Mouse (Mus musculus): ENCODE results near the gene Prkaca. TPM values are rescaled to one million over a fixed set of nuclear protein-coding genes. Genes with fewer than 3 reads are reported as not detected.
A peak's percentile ranks its signal among the peaks of the same experiment; 100 is the strongest.

Gene Prkaca
- polyA plus RNA-seq, 1 experiment, result 181 TPM

DNA sequence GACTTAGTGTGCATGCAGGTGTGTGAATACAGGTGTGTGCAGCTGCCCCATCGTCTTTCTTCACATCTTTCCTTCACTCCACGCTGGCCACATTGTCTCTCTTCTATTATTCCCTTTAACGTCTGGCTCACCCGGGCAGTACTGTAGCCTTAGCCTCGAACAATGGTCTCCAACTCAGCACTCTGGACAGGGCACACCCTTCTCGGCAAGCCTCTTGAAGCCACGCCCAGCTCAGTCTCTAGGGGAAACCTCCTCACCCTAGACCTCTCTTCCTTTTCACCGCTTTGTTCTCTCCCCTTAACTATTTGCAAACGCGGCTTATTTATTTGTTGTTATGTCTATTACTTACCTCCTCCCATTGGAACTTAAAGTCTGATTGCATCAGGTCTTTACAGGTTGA is 54.7 kb downstream of the Prkaca start:
- Histone ChIP-seq H3K4me2 (ENCODE audit: low read depth) (no peak overlapping the region), H3K36me3 (ENCODE audit: control insufficient read depth, insufficient read depth) (no peaks in the 10 kb centered on the region), H3K27me3 (ENCODE audit: control insufficient read depth, insufficient read depth, insufficient read length) (no peaks in the 10 kb centered on the region), H3K4me3 (no peak overlapping the region), H3ac (ENCODE audit: control insufficient read depth, insufficient read length) (no peak overlapping the region), H3K79me2 (ENCODE audit: control insufficient read depth, insufficient read depth) (no peaks in the 10 kb centered on the region)
- peak; percentile 71 for TF ChIP-seq REST (IDR thresholded peaks at IDR 0.05; ENCODE audit: insufficient read depth, insufficient read length)
- no peak for TF ChIP-seq POLR2AphosphoS2 (IDR thresholded peaks at IDR 0.05; ENCODE audit: insufficient read length, low read depth)

DNA sequence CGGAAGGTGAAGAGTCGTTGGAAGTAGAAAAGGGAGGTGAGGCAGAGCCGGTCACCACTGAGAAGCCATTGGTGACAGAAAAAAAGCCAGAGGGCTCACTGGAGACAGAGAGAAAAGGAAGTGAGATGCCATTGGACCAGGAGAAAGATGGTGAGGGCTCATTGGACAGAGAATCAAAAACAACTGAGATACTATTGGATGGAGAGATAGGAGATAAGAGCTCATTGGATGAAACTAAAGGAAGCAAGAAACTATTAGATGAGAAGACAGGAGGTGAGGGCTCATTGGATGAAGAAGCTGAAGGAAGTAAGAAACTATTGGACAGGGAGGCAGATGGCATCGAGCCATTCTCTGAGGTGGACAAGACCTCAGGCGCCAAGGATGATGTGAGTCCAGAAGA is 56.5 kb downstream of the Prkaca start:
- Histone ChIP-seq H3K27me3 (ENCODE audit: control insufficient read depth, insufficient read depth, insufficient read length) (no peaks in the 10 kb centered on the region), H3K36me3 (ENCODE audit: control insufficient read depth, insufficient read depth) (no peaks in the 10 kb centered on the region), H3K79me2 (ENCODE audit: control insufficient read depth, insufficient read depth) (no peaks in the 10 kb centered on the region), H3K4me2 (ENCODE audit: low read depth) (no peak overlapping the region), H3ac (ENCODE audit: control insufficient read depth, insufficient read length) (no peak overlapping the region), H3K4me3 (no peak overlapping the region)
- no peak for TF ChIP-seq E2F4 (IDR thresholded peaks at IDR 0.05; ENCODE audit: insufficient read depth)

DNA sequence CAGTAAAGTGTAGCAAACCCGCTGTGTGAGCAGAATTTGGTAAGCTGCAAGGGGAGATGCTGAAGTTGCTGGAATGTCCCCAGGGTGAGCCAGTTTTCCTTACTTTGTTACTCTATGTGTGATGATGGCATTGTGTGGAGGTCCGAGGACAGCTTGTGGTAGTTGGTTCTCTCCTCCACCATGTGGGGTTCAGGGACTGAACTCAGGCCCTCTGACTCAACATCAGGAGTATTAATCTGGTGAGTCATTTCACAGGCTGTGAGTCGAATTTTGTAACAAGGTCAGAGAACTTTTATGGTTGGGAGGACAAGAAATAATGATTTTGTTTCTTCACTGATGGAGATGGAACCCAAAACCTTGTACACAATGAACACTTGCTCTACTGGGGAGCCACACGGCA is 60.0 kb downstream of the Prkaca start:
- no peak for TF ChIP-seq MAX (IDR thresholded peaks at IDR 0.05; ENCODE audit: low read depth)
- no peak for TF ChIP-seq E2F4 (IDR thresholded peaks at IDR 0.05; ENCODE audit: insufficient read depth)
- TF ChIP-seq REST (IDR thresholded peaks at IDR 0.05; ENCODE audit: insufficient read depth, insufficient read length), result no peak
- no peak for TF ChIP-seq USF1 (IDR thresholded peaks at IDR 0.05; ENCODE audit: low read depth)
- no peak for TF ChIP-seq TCF12 (IDR thresholded peaks at IDR 0.05; ENCODE audit: insufficient read depth, poor library complexity, severe bottlenecking)
- TF ChIP-seq MYOG (IDR thresholded peaks at IDR 0.05; ENCODE audit: control insufficient read depth in 1 of 3, insufficient read depth in 1 of 3, insufficient read length in 2 of 3, low read depth in 2 of 3), result no peak
- TF ChIP-seq POLR2A (IDR thresholded peaks at IDR 0.05; ENCODE audit: insufficient read length, low read depth), result no peak
- TF ChIP-seq SRF (IDR thresholded peaks at IDR 0.05; ENCODE audit: control insufficient read depth, insufficient read length, low read depth), result no peak
- no peak for TF ChIP-seq POLR2AphosphoS2 (IDR thresholded peaks at IDR 0.05; ENCODE audit: insufficient read length, low read depth)
- no peak for TF ChIP-seq MYOD1 (IDR thresholded peaks at IDR 0.05; ENCODE audit: control insufficient read depth in 1 of 3, insufficient read length in 2 of 3, low read depth in 2 of 3)
- no peak for TF ChIP-seq TCF3 (IDR thresholded peaks at IDR 0.05; ENCODE audit: insufficient read length, low read depth)
- TF ChIP-seq CEBPB (IDR thresholded peaks at IDR 0.05; ENCODE audit: insufficient read depth, poor library complexity, severe bottlenecking), result no peak
- no peaks in the 10 kb centered on the region for H3K79me2 ChIP-seq (ENCODE audit: control insufficient read depth, insufficient read depth)

DNA sequence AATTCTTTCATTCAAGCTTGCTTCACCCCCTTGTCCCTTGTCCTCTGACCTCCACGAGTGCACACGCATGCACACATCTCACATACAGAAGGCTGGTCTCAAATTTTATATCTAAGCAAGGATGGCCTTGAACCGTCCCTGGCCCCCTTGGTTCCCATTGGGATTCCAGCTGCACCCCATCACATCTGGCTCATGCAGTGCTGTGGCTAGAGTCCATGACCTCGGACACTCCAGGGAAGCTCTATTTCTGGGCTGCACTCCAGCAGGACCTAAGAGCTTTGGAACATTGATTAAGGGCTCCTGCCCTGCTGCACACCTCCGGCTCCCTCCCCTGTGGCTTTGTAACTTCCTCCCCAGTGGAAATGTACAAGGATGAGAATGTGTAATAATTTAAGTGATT is 65.2 kb downstream of the Prkaca start:
- no peaks in the 10 kb centered on the region for H3K79me2 ChIP-seq (ENCODE audit: control insufficient read depth, insufficient read depth)
- no peaks in the 10 kb centered on the region for H3K36me3 ChIP-seq (ENCODE audit: control insufficient read depth, insufficient read depth)
- no peak overlapping the region for H3K4me3 ChIP-seq
- H3K4me2 ChIP-seq (ENCODE audit: low read depth), result no peak overlapping the region
- no peaks in the 10 kb centered on the region for H3K27me3 ChIP-seq (ENCODE audit: control insufficient read depth, insufficient read depth, insufficient read length)
- TF ChIP-seq TCF12 (IDR thresholded peaks at IDR 0.05; ENCODE audit: insufficient read depth, poor library complexity, severe bottlenecking) (no peak), REST (IDR thresholded peaks at IDR 0.05; ENCODE audit: insufficient read depth, insufficient read length) (no peak), POLR2AphosphoS2 (IDR thresholded peaks at IDR 0.05; ENCODE audit: insufficient read length, low read depth) (no peak), USF1 (IDR thresholded peaks at IDR 0.05; ENCODE audit: low read depth) (no peak), SRF (IDR thresholded peaks at IDR 0.05; ENCODE audit: control insufficient read depth, insufficient read length, low read depth) (no peak), TCF3 (IDR thresholded peaks at IDR 0.05; ENCODE audit: insufficient read length, low read depth) (no peak), CEBPB (IDR thresholded peaks at IDR 0.05; ENCODE audit: insufficient read depth, poor library complexity, severe bottlenecking) (no peak), MAX (IDR thresholded peaks at IDR 0.05; ENCODE audit: low read depth) (no peak), E2F4 (IDR thresholded peaks at IDR 0.05; ENCODE audit: insufficient read depth) (no peak), POLR2A (IDR thresholded peaks at IDR 0.05; ENCODE audit: insufficient read length, low read depth) (no peak), MYOD1 (IDR thresholded peaks at IDR 0.05; ENCODE audit: control insufficient read depth in 1 of 3, insufficient read length in 2 of 3, low read depth in 2 of 3) (no peak), MYOG (IDR thresholded peaks at IDR 0.05; ENCODE audit: control insufficient read depth in 1 of 3, insufficient read depth in 1 of 3, insufficient read length in 2 of 3, low read depth in 2 of 3) (no peak)
- no peak overlapping the region for H3ac ChIP-seq (ENCODE audit: control insufficient read depth, insufficient read length)

More for the DNA sequence above, 60.0 kb downstream of the Prkaca start:
- Histone ChIP-seq H3K36me3 (ENCODE audit: control insufficient read depth, insufficient read depth) (no peaks in the 10 kb centered on the region), H3ac (ENCODE audit: control insufficient read depth, insufficient read length) (no peak overlapping the region), H3K4me3 (no peak overlapping the region), H3K4me2 (ENCODE audit: low read depth) (peak overlapping the region; percentile 37), H3K27me3 (ENCODE audit: control insufficient read depth, insufficient read depth, insufficient read length) (no peaks in the 10 kb centered on the region)

DNA sequence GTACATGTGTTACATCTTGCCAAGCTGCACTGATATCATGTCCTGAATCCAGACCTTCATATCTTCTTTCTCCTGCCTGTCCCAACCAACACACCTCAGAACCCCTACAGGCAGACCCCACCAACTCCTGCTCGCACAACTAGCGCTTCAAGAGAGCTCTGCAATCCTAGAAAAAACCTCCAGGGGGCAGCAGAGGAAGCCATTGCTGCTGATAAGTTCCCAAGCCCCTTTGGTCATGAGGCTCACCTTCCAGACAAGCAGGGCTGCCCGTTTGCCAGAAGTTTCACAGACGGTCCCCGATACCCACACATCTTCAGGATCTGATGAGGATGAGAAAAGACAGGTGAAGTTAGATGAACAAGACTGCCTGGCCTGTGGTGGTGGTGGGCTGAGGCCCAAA is 66.3 kb downstream of the Prkaca start:
- H3ac ChIP-seq (ENCODE audit: control insufficient read depth, insufficient read length), result no peak overlapping the region
- H3K27me3 ChIP-seq (ENCODE audit: control insufficient read depth, insufficient read depth, insufficient read length), result no peaks in the 10 kb centered on the region
- H3K4me3 ChIP-seq, result no peak overlapping the region
- H3K4me2 ChIP-seq (ENCODE audit: low read depth), result no peak overlapping the region
- H3K79me2 ChIP-seq (ENCODE audit: control insufficient read depth, insufficient read depth), result no peaks in the 10 kb centered on the region
- H3K36me3 ChIP-seq (ENCODE audit: control insufficient read depth, insufficient read depth), result no peaks in the 10 kb centered on the region
- TF ChIP-seq POLR2AphosphoS2 (IDR thresholded peaks at IDR 0.05; ENCODE audit: insufficient read length, low read depth) (no peak), TCF12 (IDR thresholded peaks at IDR 0.05; ENCODE audit: insufficient read depth, poor library complexity, severe bottlenecking) (no peak), MYOD1 (IDR thresholded peaks at IDR 0.05; ENCODE audit: control insufficient read depth in 1 of 3, insufficient read length in 2 of 3, low read depth in 2 of 3) (no peak), MAX (IDR thresholded peaks at IDR 0.05; ENCODE audit: low read depth) (no peak), USF1 (IDR thresholded peaks at IDR 0.05; ENCODE audit: low read depth) (no peak), TCF3 (IDR thresholded peaks at IDR 0.05; ENCODE audit: insufficient read length, low read depth) (no peak)

Data from myocyte (in vitro differentiated cells).